Mouse (Mus musculus) left cerebral cortex, adult 18-20 months (tissue): ENCODE data around the gene BC048679. TPM values are rescaled to one million over a fixed set of nuclear protein-coding genes. Genes with fewer than 3 reads are reported as not detected.
"Not testable (repeated sequence)": the region's sequence is repeated elsewhere in the genome, so short reads cannot be mapped to it uniquely, and the experiment has no call there.

Experiments
- DNase-seq, 2 experiments: peaks; one replicate each; pipeline ENCODE4 v3.0.0; 2021 to 2022; ENCODE audit warnings: low spot score in 2 of 2, mixed read lengths in 1 of 2
- total RNA-seq, 2 experiments: library from RNA; stranded (reverse); gene quantifications; 2 replicates each; pipeline ENCODE4 v1.2.3; 2021

Gene BC048679
- total RNA-seq, 2 experiments from 2014 or later: not detected

GRCm38 (mm10) chr7:81478261-81478660, 19.8 kb downstream of the BC048679 start:
- DNase-seq: not testable (repeated sequence)

- DNase-seq: no peak
Measured at GRCm38 (mm10) chr7:81476833-81477232, 21.2 kb downstream of the BC048679 start.

GRCm38 (mm10) chr7:81475221-81475620, 22.9 kb downstream of the BC048679 start:
- peak; percentile 19 to 55 for DNase-seq

- peak; percentile 21 to 24 for DNase-seq
Measured at GRCm38 (mm10) chr7:81464906-81465450, 33.1 kb downstream of the BC048679 start.

GRCm38 (mm10) chr7:81464116-81464515, 34.0 kb downstream of the BC048679 start:
- no peak for DNase-seq

GRCm38 (mm10) chr7:81462815-81463214, 35.3 kb downstream of the BC048679 start:
- peak in 1 of 2 experiments; percentile 30 for DNase-seq

- DNase-seq: peak; percentile 69 to 84
Measured at GRCm38 (mm10) chr7:81455155-81455651, 42.9 kb downstream of the BC048679 start, which contains the start of gene Cpeb1. TSS of gene Cpeb1 (minus strand) at chr7:81455465.

GRCm38 (mm10) chr7:81454331-81455039, 43.6 kb downstream of the BC048679 start:
- peak; percentile 62 to 80 for DNase-seq

GRCm38 (mm10) chr7:81453443-81454274, 44.4 kb downstream of the BC048679 start:
- DNase-seq: peak; percentile 32 to 39

GRCm38 (mm10) chr7:81452971-81453441, 45.1 kb downstream of the BC048679 start:
- DNase-seq: peak; percentile 23 to 48

Other genes with a start within 250 kb of the BC048679 start
- gene Rps17, start 153.0 kb downstream of the BC048679 start, total RNA-seq: 100 to 1,000 TPM; 537 to 543 TPM
- 100 to 1,000 TPM; 102 to 104 TPM for gene Cpeb1, start 42.8 kb downstream of the BC048679 start, total RNA-seq
- gene Ap3b2, start 4.4 kb downstream of the BC048679 start, total RNA-seq: 100 to 1,000 TPM; 156 to 159 TPM
- under 1 TPM; 0.09 to 0.26 TPM for gene Fsd2, start 68.7 kb upstream of the BC048679 start, total RNA-seq
- gene Whamm, start 73.0 kb upstream of the BC048679 start, total RNA-seq: 10 to 100 TPM; 15.1 to 17.5 TPM
- gene Homer2, start 209.2 kb upstream of the BC048679 start, total RNA-seq: 10 to 100 TPM; 63.3 to 65.4 TPM